Mouse (Mus musculus) forebrain, embryonic 11.5 days (tissue): Measurements from ENCODE around the gene Klhdc8b. TPM values are rescaled to one million over a fixed set of nuclear protein-coding genes. Genes with fewer than 3 reads are reported as not detected.

ENCODE experiments used
- ATAC-seq: fragments of 200-750 bp; cut with Nextera tagmentation; replicated peaks from 2 replicates; pipeline ENCODE4 v1.8.0; 2017; ENCODE audit warnings: moderate TSS enrichment; ENCODE audit not compliant: low FRiP score
- DNase-seq: peaks from one replicate; pipeline ENCODE4 v3.0.0-alpha.2; 2017; ENCODE audit warnings: low spot score
- H3K27ac ChIP-seq: fragments of 300-500 bp; sonication (generic); 2 replicates; pipeline ENCODE4 v1.5.1; 2014; ENCODE audit warnings: low read depth, low read length
- H3K27me3 ChIP-seq: fragments of 300-500 bp; sonication (generic); 2 replicates; pipeline ENCODE4 v1.6.1; 2014; ENCODE audit warnings: mild to moderate bottlenecking, low read length, mixed read lengths; ENCODE audit not compliant: control insufficient read depth, insufficient read depth
- H3K36me3 ChIP-seq: fragments of 300-500 bp; sonication (generic); 2 replicates; pipeline ENCODE4 v1.6.1; 2014; ENCODE audit warnings: mild to moderate bottlenecking, low read length, moderate library complexity, mixed read lengths; ENCODE audit not compliant: control insufficient read depth, insufficient read depth
- H3K4me1 ChIP-seq: fragments of 300-500 bp; sonication (generic); replicated peaks from 2 replicates; pipeline ENCODE4 v1.6.1; 2014; ENCODE audit warnings: low read length, mixed read lengths; ENCODE audit not compliant: control insufficient read depth, insufficient read depth
- H3K4me2 ChIP-seq: fragments of 300-500 bp; sonication (generic); 2 replicates; pipeline ENCODE4 v1.6.1; 2014; ENCODE audit warnings: low read depth, mild to moderate bottlenecking, low read length, moderate library complexity, mixed read lengths; ENCODE audit not compliant: severe bottlenecking
- H3K4me3 ChIP-seq: fragments of 300-500 bp; sonication (generic); 2 replicates; pipeline ENCODE4 v1.5.1; 2014; ENCODE audit warnings: low read depth, low read length
- H3K9ac ChIP-seq: fragments of 300-500 bp; sonication (generic); 2 replicates; pipeline ENCODE4 v1.6.1; 2014; ENCODE audit warnings: low read length
- H3K9me3 ChIP-seq: fragments of 300-500 bp; sonication (generic); 2 replicates; pipeline ENCODE4 v1.6.1; 2016; ENCODE audit warnings: low read length, mixed read lengths; ENCODE audit not compliant: control insufficient read depth
- WGBS: fragments of 180-500 bp; shearing (Covaris S2); extraction: QIAGEN DNeasy Blood & Tissue Kit; methylation state at CpG from one replicate; pipeline ENCODE4 v1.1.7; 2014; 5-methylcytosine and 5-hydroxymethylcytosine counted together
- polyA plus RNA-seq: library from polyadenylated mRNA; unstranded; fragments of >200 nt; fragmentation: Nextera tagmentation; extraction: Ambion mirVana; gene quantifications from 2 replicates; pipeline ENCODE4 v1.2.1, GENCODE M21; 2014

Gene Klhdc8b
- 49.5 and 53.9 TPM in 2 replicates for polyA plus RNA-seq

- Histone ChIP-seq H3K4me3 (peak within 1 kb of the TSS; percentile 91), H3K36me3 (peaks cover 12% of the 10 kb centered on the region; the same call in 1 of the 2 replicates), H3K4me2 (peak within 1 kb of the TSS; percentile 92), H3K27me3 (no peaks in the 10 kb centered on the region), H3K9me3 (no peaks in the 10 kb centered on the region), H3K27ac (peak within 1 kb of the TSS; percentile 55; the same call in 1 of the 2 replicates), H3K9ac (peak within 1 kb of the TSS; percentile 86), H3K4me1 (peaks cover 4% of the 10 kb centered on the region; the same call in 1 of the 2 replicates)
- DNase-seq (no peak), ATAC-seq (peak; percentile 14; the same call in 1 of the 2 replicates)
- WGBS = 24% methylated on average over 11 of the region's 11 CpGs
Measured at GRCm38 (mm10) chr9:108461181-108461631, at the start of gene Klhdc8b. Gene Klhdc8b (minus strand): TSS chr9:108461581.

GRCm38 (mm10) chr9:108508776-108509175 lies 47.4 kb upstream of the Klhdc8b start:
- Histone ChIP-seq H3K4me2 (peak overlapping the region; percentile 87), H3K4me1 (peaks cover 5% of the 10 kb centered on the region; the same call in 1 of the 2 replicates), H3K9me3 (no peaks in the 10 kb centered on the region), H3K27me3 (no peaks in the 10 kb centered on the region), H3K4me3 (peak overlapping the region; percentile 69), H3K27ac (no peak overlapping the region), H3K9ac (peak overlapping the region; percentile 80; the same call in 1 of the 2 replicates), H3K36me3 (peaks cover 11% of the 10 kb centered on the region)
- WGBS = 87% methylated on average over 7 of the region's 7 CpGs
- no peak for ATAC-seq
- DNase-seq = no peak

GRCm38 (mm10) chr9:108507619-108508434 lies 46.4 kb upstream of the Klhdc8b start, which contains the start of gene Qars:
Gene Qars (plus strand): TSS chr9:108507706.
- under 1% methylated on average over 37 of the region's 37 CpGs for WGBS
- Histone ChIP-seq H3K9ac (peak within 1 kb of the TSS; percentile 80), H3K27me3 (no peaks in the 10 kb centered on the region), H3K4me2 (peak within 1 kb of the TSS; percentile 87), H3K9me3 (no peaks in the 10 kb centered on the region), H3K4me1 (peaks cover 5% of the 10 kb centered on the region; the same call in 1 of the 2 replicates), H3K4me3 (peak within 1 kb of the TSS; percentile 69), H3K36me3 (peaks cover 6% of the 10 kb centered on the region; the same call in 1 of the 2 replicates), H3K27ac (peak within 1 kb of the TSS; percentile 57; the same call in 1 of the 2 replicates)
- ATAC-seq = peak; percentile 97
- DNase-seq = peak; percentile 96

GRCm38 (mm10) chr9:108506901-108507300 lies 45.5 kb upstream of the Klhdc8b start:
- no peaks in the 10 kb centered on the region for H3K9me3 ChIP-seq
- H3K27me3 ChIP-seq = no peaks in the 10 kb centered on the region
- WGBS = 87% methylated on average over 7 of the region's 7 CpGs
- H3K36me3 ChIP-seq = peaks cover 3% of the 10 kb centered on the region; the same call in 1 of the 2 replicates
- no peak overlapping the region for H3K27ac ChIP-seq
- peaks cover 5% of the 10 kb centered on the region; the same call in 1 of the 2 replicates for H3K4me1 ChIP-seq
- no peak overlapping the region for H3K9ac ChIP-seq
- H3K4me3 ChIP-seq = no peak overlapping the region
- DNase-seq (no peak), ATAC-seq (no peak)
- peak overlapping the region; percentile 87; the same call in 1 of the 2 replicates for H3K4me2 ChIP-seq

- peak; percentile 35 for DNase-seq
- WGBS = 95% methylated on average over 15 of the region's 15 CpGs
- peaks cover 38% of the 10 kb centered on the region for H3K36me3 ChIP-seq
Measured at GRCm38 (mm10) chr9:108499943-108500342, 38.6 kb upstream of the Klhdc8b start.

GRCm38 (mm10) chr9:108499231-108499630 lies 37.9 kb upstream of the Klhdc8b start:
- H3K4me3 ChIP-seq = no peak overlapping the region
- no peak overlapping the region for H3K9ac ChIP-seq
- H3K27me3 ChIP-seq = no peaks in the 10 kb centered on the region
- H3K36me3 ChIP-seq = peaks cover 42% of the 10 kb centered on the region
- no peak for ATAC-seq
- WGBS = 97% methylated on average over 7 of the region's 7 CpGs
- no peaks in the 10 kb centered on the region for H3K4me1 ChIP-seq
- H3K9me3 ChIP-seq = no peaks in the 10 kb centered on the region
- no peak overlapping the region for H3K27ac ChIP-seq
- H3K4me2 ChIP-seq = no peak overlapping the region
- peak; percentile 48 for DNase-seq

More at GRCm38 (mm10) chr9:108499943-108500342, 38.6 kb upstream of the Klhdc8b start:
- no peaks in the 10 kb centered on the region for H3K9me3 ChIP-seq
- H3K4me2 ChIP-seq = no peak overlapping the region
- H3K4me1 ChIP-seq = no peaks in the 10 kb centered on the region
- H3K9ac ChIP-seq = no peak overlapping the region
- H3K4me3 ChIP-seq = no peak overlapping the region
- ATAC-seq = no peak
- no peak overlapping the region for H3K27ac ChIP-seq
- H3K27me3 ChIP-seq = no peaks in the 10 kb centered on the region

GRCm38 (mm10) chr9:108494905-108495304 lies 33.5 kb upstream of the Klhdc8b start:
- H3K4me2 ChIP-seq = no peak overlapping the region
- DNase-seq (no peak), ATAC-seq (no peak)
- H3K27me3 ChIP-seq = no peaks in the 10 kb centered on the region
- no peak overlapping the region for H3K4me3 ChIP-seq
- H3K36me3 ChIP-seq = peaks cover 45% of the 10 kb centered on the region
- peaks cover 11% of the 10 kb centered on the region for H3K4me1 ChIP-seq
- H3K9me3 ChIP-seq = no peaks in the 10 kb centered on the region
- no peak overlapping the region for H3K9ac ChIP-seq
- H3K27ac ChIP-seq = no peak overlapping the region
- WGBS = 88% methylated on average over 10 of the region's 10 CpGs

- Histone ChIP-seq H3K36me3 (peaks cover 41% of the 10 kb centered on the region), H3K27me3 (no peaks in the 10 kb centered on the region), H3K9ac (no peak overlapping the region), H3K4me1 (peaks cover 14% of the 10 kb centered on the region), H3K4me2 (no peak overlapping the region), H3K27ac (no peak overlapping the region), H3K4me3 (no peak overlapping the region), H3K9me3 (no peaks in the 10 kb centered on the region)
- no peak for DNase-seq
- 95% methylated on average over 19 of the region's 19 CpGs for WGBS
- ATAC-seq = no peak
Measured at GRCm38 (mm10) chr9:108494146-108494825, 32.9 kb upstream of the Klhdc8b start.
